Mouse (Mus musculus) neural tube, embryonic 15.5 days (tissue): ENCODE data around the gene Gm614. TPM values are rescaled to one million over a fixed set of nuclear protein-coding genes. Genes with fewer than 3 reads are reported as not detected.

Experiments used
- ATAC-seq: fragments of 200-750 bp; cut with Nextera tagmentation; 2 replicates; pipeline ENCODE4 v1.8.0; 2017; ENCODE audit warnings: mild to moderate bottlenecking, moderate TSS enrichment, moderate library complexity; ENCODE audit not compliant: low FRiP score
- H3K27ac ChIP-seq: fragments of 300-500 bp; sonication (generic); replicated peaks from 2 replicates; pipeline ENCODE4 v1.5.1; 2015; ENCODE audit warnings: mild to moderate bottlenecking, inconsistent platforms
- H3K27me3 ChIP-seq: fragments of 300-500 bp; sonication (generic); replicated peaks from 2 replicates; pipeline ENCODE4 v1.6.1; 2015; ENCODE audit warnings: inconsistent platforms
- H3K36me3 ChIP-seq: fragments of 300-500 bp; sonication (generic); 2 replicates; pipeline ENCODE4 v1.6.1; 2015; ENCODE audit warnings: inconsistent platforms
- H3K4me1 ChIP-seq: fragments of 300-500 bp; sonication (generic); 2 replicates; pipeline ENCODE4 v1.6.1; 2015; ENCODE audit warnings: inconsistent platforms
- H3K4me2 ChIP-seq: fragments of 300-500 bp; sonication (generic); 2 replicates; pipeline ENCODE4 v1.6.1; 2015; ENCODE audit warnings: inconsistent platforms, mild to moderate bottlenecking, moderate library complexity
- H3K4me3 ChIP-seq: fragments of 300-500 bp; sonication (generic); replicated peaks from 2 replicates; pipeline ENCODE4 v1.5.1; 2015; ENCODE audit warnings: mild to moderate bottlenecking, inconsistent platforms
- H3K9ac ChIP-seq: fragments of 300-500 bp; sonication (generic); replicated peaks from 2 replicates; pipeline ENCODE4 v1.6.1; 2015; ENCODE audit warnings: mild to moderate bottlenecking, inconsistent platforms
- H3K9me3 ChIP-seq: fragments of 300-500 bp; sonication (generic); replicated peaks from 2 replicates; pipeline ENCODE4 v1.6.1; 2016; ENCODE audit warnings: inconsistent platforms
- WGBS: fragments of 180-500 bp; shearing (Covaris S2); methylation state at CpG from one replicate; pipeline ENCODE4 v1.1.7; 2015; ENCODE audit warnings: mixed read lengths; 5-methylcytosine and 5-hydroxymethylcytosine counted together
- polyA plus RNA-seq: library from polyadenylated mRNA; unstranded; fragments of >200 nt; fragmentation: Nextera tagmentation; extraction: Ambion mirVana; gene quantifications from 2 replicates; pipeline ENCODE4 v1.2.1, GENCODE M21; 2015

Gm614 gene
- polyA plus RNA-seq, 1 experiment from 2014 or later: not detected

- Histone ChIP-seq H3K9me3 (no peaks in the 10 kb centered on the region), H3K4me3 (no peak overlapping the region), H3K36me3 (peaks cover 53% of the 10 kb centered on the region), H3K27me3 (no peaks in the 10 kb centered on the region), H3K4me2 (no peak overlapping the region), H3K9ac (no peak overlapping the region), H3K27ac (no peak overlapping the region), H3K4me1 (no peaks in the 10 kb centered on the region)
- ATAC-seq: no peak
- 91% methylated on average over 14 of the region's 14 CpGs for WGBS
These were observed 22.3 kb upstream of the Gm614 start for GRCm38 (mm10) chrX:101285953-101286670.

GRCm38 (mm10) chrX:101285534-101285933, 21.7 kb upstream of the Gm614 start:
- peaks cover 47% of the 10 kb centered on the region for H3K36me3 ChIP-seq
- no peak overlapping the region for H3K27ac ChIP-seq
- H3K9me3 ChIP-seq: no peaks in the 10 kb centered on the region
- H3K9ac ChIP-seq: no peak overlapping the region
- 35% methylated on average over 6 of the region's 6 CpGs for WGBS
- H3K4me1 ChIP-seq: no peaks in the 10 kb centered on the region
- no peaks in the 10 kb centered on the region for H3K27me3 ChIP-seq
- no peak for ATAC-seq
- H3K4me3 ChIP-seq: no peak overlapping the region
- H3K4me2 ChIP-seq: no peak overlapping the region

DNA sequence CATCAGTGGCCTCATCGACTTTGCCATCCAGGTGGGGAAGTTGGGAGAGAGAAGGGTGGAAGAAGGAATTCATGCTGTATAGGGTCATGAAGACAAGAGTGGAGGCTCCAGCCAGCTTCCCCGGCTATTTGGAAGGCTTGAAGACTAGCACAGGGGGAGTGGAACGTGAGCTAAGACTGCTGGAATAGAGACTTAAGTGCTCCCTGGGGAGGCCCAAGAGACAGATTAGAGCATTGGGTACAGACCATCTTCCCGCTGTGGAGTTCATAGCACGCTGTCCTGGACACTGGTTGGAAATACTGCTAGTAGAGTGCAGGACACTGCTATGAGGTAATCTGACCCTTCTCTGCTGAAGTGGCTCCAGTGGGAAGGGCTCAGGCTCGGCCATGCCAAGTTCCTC, 19.0 kb upstream of the Gm614 start:
- Histone ChIP-seq H3K27me3 (no peaks in the 10 kb centered on the region), H3K4me3 (no peak overlapping the region), H3K9me3 (no peaks in the 10 kb centered on the region), H3K9ac (no peak overlapping the region), H3K36me3 (peaks cover 40% of the 10 kb centered on the region), H3K4me2 (no peak overlapping the region), H3K4me1 (no peaks in the 10 kb centered on the region), H3K27ac (no peak overlapping the region)
- ATAC-seq: no peak
- 78% methylated on average over 6 of the region's 6 CpGs for WGBS

GRCm38 (mm10) chrX:101273875-101274738, 10.3 kb upstream of the Gm614 start, which contains the start of gene Med12:
Med12 (plus strand) TSS chrX:101274030.
- no peaks in the 10 kb centered on the region for H3K9me3 ChIP-seq
- peaks cover 3% of the 10 kb centered on the region; the same call in 1 of the 2 replicates for H3K36me3 ChIP-seq
- peak within 1 kb of the TSS; percentile 50 for H3K4me3 ChIP-seq
- ATAC-seq: peak; percentile 98
- H3K4me1 ChIP-seq: peaks cover 9% of the 10 kb centered on the region; the same call in 1 of the 2 replicates
- H3K27me3 ChIP-seq: no peaks in the 10 kb centered on the region; the same call in 1 of the 2 replicates
- peak within 1 kb of the TSS; percentile 50 for H3K9ac ChIP-seq
- WGBS: 21% methylated on average over 49 of the region's 54 CpGs
- peak within 1 kb of the TSS; percentile 70 for H3K27ac ChIP-seq
- H3K4me2 ChIP-seq: peak within 1 kb of the TSS; percentile 56

GRCm38 (mm10) chrX:101273410-101273809, 9.6 kb upstream of the Gm614 start:
- Histone ChIP-seq H3K4me2 (peak overlapping the region; percentile 56), H3K27ac (peak overlapping the region; percentile 70; the same call in 1 of the 2 replicates), H3K36me3 (0 out of 2 replicates have a peak, but pooled peaks cover 3% of the 10 kb centered on the region), H3K4me1 (peaks cover 9% of the 10 kb centered on the region; the same call in 1 of the 2 replicates), H3K4me3 (peak overlapping the region; percentile 50), H3K27me3 (no peaks in the 10 kb centered on the region; the same call in 1 of the 2 replicates), H3K9me3 (no peaks in the 10 kb centered on the region), H3K9ac (no peak overlapping the region; the same call in 1 of the 2 replicates)
- peak; percentile 33; the same call in 1 of the 2 replicates for ATAC-seq
- WGBS: 26% methylated on average over 6 of the region's 6 CpGs

DNA sequence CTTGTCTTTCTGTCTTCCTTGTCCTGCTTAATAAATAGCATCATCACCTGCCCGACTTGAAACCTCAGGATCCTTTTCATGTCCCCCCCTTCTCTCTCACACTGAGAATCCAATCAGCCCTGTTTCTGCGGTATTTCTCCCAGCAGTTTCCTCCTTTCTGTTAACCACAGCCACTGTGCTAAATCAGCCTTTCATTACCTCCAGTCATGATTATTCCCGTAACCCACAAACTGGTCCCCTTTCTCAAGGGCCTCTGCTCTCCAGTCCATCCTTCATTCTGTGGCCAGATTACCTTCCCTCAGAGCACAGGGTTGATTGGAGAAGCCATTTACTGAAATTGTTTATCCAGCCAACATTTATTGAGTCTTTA, 4.9 kb upstream of the Gm614 start, which contains the start of gene Gm20489:
Gene Gm20489, minus strand, starts transcription at position 269 of the 370 bp plus-strand sequence.
- Histone ChIP-seq H3K36me3 (no peaks in the 10 kb centered on the region), H3K9ac (no peak within 1 kb of the TSS), H3K4me2 (no peak within 1 kb of the TSS), H3K27ac (no peak within 1 kb of the TSS), H3K4me3 (no peak within 1 kb of the TSS), H3K27me3 (no peaks in the 10 kb centered on the region; the same call in 1 of the 2 replicates), H3K9me3 (no peaks in the 10 kb centered on the region), H3K4me1 (no peaks in the 10 kb centered on the region)
- no peak for ATAC-seq
- WGBS: 52% methylated on average over 3 of the region's 3 CpGs

DNA sequence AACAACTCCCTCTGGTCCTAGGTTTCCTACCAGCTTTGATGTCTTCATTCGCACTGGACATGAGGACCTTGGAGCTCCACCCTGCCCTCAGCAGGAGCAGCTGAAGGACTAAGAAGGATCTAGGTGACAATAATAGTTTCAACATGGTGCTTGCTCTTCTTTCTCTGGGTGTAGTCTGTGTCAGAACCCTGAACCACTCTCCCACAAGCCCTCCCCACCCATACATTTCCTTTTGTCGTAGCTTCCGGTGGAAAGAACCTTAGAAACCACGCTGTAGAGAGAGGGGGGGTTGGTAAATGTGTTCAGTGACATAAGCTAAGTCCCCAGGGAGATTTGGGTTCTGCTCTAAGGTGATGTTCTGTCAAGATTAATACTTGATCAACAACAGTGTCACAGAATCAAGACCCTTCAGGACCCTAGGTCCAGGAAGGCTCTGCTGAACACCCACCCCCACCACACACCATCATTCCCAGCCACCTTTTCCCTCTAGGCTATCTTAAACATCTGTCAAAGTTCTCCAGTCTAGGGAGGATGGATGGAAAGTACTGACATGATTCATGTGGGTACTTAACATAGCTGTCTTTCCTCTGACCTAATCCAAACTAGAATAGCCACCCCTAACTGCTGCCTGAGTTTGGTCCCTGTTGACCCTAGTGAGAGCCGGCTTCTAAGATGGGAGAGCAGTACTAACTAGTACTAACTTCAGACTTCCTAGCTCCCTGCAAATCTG, 4.4 kb upstream of the Gm614 start, which contains the start of gene Il2rg:
Gene Il2rg, minus strand, starts transcription at position 231 of the 730 bp plus-strand sequence.
- Histone ChIP-seq H3K4me1 (no peaks in the 10 kb centered on the region), H3K27ac (no peak within 1 kb of the TSS), H3K4me3 (no peak within 1 kb of the TSS), H3K4me2 (no peak within 1 kb of the TSS), H3K9me3 (no peaks in the 10 kb centered on the region), H3K36me3 (no peaks in the 10 kb centered on the region), H3K27me3 (no peaks in the 10 kb centered on the region; the same call in 1 of the 2 replicates), H3K9ac (no peak within 1 kb of the TSS)
- 74% methylated on average over 5 of the region's 5 CpGs for WGBS
- no peak for ATAC-seq

DNA sequence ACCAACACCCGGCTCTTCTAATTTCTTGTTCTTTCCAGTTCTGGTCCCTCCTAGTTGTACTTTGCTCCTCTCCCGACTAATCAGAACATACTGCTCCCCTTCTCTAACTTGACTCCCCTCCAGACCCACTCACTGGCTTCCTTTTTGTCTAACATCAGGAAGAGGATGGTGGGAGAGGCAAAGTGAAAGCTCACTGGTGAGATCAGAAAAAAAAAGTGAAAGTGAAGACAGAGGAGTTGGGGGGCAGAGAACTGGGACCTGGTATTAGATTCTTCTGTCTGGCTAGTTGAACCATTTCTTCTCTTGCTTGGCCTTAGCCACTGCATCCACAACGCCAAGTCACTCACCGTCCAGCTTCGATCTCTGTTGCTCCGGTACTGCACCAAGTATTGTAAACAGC, 2.8 kb upstream of the Gm614 start:
- WGBS: 92% methylated on average over 6 of the region's 6 CpGs
- ATAC-seq: no peak

DNA sequence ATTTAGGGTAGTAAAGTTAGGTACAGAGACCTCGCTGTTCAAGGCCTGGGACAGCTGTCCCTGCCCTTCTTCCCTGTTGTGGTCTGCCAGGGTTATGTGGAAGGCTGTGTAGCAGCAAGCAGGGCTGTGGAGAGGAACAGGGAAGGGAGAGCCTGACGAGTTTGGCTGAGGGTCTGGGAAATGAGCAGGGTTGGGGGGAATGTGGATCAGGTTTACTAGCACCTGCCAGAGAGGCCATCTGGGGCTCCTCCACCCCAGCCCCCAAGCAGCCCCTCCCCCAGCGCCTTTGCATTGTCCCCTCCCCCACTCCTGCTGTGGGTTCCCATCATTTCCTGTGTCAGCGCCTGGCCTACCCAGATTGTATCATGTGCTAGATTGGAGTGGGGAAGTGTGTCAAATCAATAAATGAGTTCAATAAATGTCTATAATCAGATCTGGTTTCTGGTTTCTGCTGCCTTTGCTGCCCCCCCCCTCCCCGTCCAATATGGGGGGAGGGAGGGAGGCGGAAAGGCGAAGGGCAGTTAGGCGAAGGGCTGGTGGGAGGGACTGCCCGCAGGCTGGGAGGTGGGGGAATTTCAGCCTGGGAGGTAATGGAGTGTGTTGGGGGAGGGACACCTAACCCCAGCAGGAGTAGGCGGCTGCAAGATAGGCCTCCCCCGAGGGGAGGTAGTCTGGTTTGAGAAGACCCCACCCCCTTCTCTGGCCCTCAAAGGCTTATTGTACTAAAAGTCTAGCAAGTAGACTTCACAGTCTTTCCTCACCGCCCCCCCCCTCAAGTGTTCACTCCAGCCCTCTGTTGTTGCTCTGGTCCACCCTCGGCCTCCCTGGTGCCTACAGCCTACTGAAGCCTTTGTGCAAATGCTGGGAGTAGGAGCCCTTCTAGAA, 3.1 kb downstream of the Gm614 start:
- WGBS: 30% methylated on average over 8 of the region's 13 CpGs
- H3K9ac ChIP-seq: no peak overlapping the region
- no peak overlapping the region for H3K4me3 ChIP-seq
- H3K27me3 ChIP-seq: no peaks in the 10 kb centered on the region
- no peak overlapping the region for H3K27ac ChIP-seq
- no peak for ATAC-seq
- H3K9me3 ChIP-seq: no peaks in the 10 kb centered on the region
- H3K36me3 ChIP-seq: no peaks in the 10 kb centered on the region
- peaks cover under 1% of the 10 kb centered on the region; the same call in 1 of the 2 replicates for H3K4me1 ChIP-seq
- H3K4me2 ChIP-seq: no peak overlapping the region

More for the DNA sequence above, 2.8 kb upstream of the Gm614 start:
- Histone ChIP-seq H3K36me3 (no peaks in the 10 kb centered on the region), H3K27me3 (no peaks in the 10 kb centered on the region), H3K9me3 (no peaks in the 10 kb centered on the region), H3K4me2 (no peak overlapping the region), H3K4me3 (no peak overlapping the region), H3K4me1 (no peaks in the 10 kb centered on the region), H3K9ac (no peak overlapping the region), H3K27ac (no peak overlapping the region)

DNA sequence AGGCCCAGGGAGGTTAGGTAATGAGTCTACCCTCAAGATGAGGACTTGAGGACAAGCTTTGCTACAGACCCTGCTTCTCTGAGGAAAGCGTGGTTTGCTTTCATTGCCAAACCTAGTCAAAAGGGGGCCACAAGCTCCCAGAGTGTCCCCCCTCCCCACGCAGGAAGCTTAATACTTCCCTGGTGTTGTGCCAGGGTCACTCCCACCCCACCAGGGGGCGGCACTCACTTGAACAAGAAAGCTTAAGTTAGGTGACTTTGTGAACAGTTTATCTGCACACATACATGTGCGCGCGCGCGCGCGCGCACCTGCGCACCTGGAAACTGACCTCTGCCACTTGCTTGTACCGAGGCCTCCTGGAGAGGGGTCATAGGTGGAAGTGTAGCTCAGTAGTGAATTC, 7.2 kb downstream of the Gm614 start:
- no peak for ATAC-seq
- 87% methylated on average over 13 of the region's 13 CpGs for WGBS
- Histone ChIP-seq H3K36me3 (no peaks in the 10 kb centered on the region), H3K9me3 (no peaks in the 10 kb centered on the region), H3K4me2 (no peak overlapping the region), H3K27me3 (no peaks in the 10 kb centered on the region), H3K4me3 (no peak overlapping the region), H3K27ac (no peak overlapping the region), H3K4me1 (peaks cover 11% of the 10 kb centered on the region; the same call in 1 of the 2 replicates), H3K9ac (no peak overlapping the region)
